Mouse (Mus musculus) cerebellum, adult (tissue): ENCODE measurements around the gene Slc24a3.

Experiments used
- ATAC-seq: cut with Nextera tagmentation; 2 replicates; pipeline ENCODE4 v1.9.2; 2017; ENCODE audit warnings: mild to moderate bottlenecking, moderate library complexity, mixed read lengths; ENCODE audit not compliant: insufficient number of reproducible peaks, low FRiP score, low TSS enrichment

Slc24a3 gene

DNA sequence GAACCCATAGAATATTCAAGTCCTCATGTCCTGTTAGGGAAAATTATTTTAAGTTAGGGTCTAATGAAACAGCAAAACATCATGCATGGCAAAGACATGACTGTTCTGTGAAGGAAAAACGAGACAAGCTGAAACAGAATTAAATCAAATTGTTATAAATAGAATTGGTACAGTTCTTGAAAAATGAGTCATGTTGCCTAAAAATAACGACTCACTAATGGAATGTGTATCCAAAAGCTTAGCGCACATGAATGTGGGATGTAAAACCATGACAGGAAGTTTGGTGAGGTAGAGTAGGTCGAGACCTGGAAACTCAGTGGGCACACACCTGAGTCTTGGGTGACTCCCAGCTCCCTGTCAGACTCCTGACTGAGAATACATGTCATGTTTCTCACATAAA lies 502.6 kb downstream of the Slc24a3 start:
- ATAC-seq: no peak

DNA sequence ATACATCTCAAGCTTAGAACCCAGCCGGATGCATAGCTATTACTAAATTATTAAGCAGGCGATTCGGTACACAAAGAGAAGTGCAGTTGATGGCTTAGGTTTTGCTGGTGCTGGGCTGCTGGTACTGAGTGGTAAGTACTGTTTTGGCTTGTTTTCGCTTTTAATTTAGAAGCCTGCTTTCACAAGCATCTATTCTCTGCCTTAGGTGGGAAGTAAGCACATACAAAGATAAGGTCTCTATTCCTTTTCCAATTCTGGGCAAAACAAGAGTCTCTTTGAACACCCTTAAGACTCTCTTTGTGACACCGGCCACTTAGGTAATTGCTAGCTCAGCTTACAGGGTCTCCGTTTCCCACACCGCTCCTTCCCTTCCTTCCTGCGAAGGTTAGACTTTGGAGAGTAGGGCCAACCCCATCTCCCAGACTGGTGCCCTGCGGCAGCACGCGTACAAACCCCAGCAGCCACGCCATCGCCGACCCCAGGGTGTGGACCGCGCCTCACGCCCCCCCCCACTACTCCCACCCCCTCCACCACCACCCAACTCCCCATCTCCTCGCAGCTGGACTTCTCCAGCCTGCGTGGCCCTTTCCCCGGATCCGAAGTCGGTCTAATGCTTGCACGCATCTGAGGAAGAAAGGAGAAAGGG lies 507.1 kb downstream of the Slc24a3 start:
- no peak for ATAC-seq

DNA sequence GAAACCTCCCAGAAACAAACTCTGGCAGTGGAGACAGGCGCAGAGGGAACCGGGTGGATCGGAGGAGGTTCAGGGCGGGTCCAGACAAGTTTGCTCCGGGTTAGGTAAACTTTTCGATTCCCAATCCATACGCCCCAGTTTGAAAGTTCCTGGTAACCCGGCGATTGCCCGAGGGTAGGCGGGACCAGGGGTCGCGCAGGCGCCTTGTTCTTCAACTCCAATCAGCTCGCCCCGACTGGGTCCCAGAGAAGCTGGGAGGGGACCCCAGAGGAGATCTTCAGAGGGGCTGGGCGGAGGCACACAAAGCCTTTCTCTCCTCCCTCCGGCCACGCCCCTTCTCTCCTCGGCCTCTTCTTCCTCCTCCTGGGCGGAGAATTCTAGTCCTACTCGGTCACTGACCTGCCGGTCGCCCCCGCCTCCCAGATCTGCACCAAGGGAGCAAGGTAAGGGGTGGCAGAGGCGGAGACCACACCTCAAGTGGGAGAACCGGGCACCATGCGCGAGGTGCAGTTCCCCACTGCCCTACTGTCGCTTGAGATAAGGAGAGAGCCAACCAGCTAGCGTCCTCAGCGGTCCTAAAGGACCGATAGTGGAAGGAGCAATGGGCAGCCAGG lies 507.7 kb downstream of the Slc24a3 start, which contains the start of gene Rin2:
Gene Rin2, plus strand, starts transcription at position 74 of the 614 bp plus-strand sequence.
- ATAC-seq: peak; percentile 49

DNA sequence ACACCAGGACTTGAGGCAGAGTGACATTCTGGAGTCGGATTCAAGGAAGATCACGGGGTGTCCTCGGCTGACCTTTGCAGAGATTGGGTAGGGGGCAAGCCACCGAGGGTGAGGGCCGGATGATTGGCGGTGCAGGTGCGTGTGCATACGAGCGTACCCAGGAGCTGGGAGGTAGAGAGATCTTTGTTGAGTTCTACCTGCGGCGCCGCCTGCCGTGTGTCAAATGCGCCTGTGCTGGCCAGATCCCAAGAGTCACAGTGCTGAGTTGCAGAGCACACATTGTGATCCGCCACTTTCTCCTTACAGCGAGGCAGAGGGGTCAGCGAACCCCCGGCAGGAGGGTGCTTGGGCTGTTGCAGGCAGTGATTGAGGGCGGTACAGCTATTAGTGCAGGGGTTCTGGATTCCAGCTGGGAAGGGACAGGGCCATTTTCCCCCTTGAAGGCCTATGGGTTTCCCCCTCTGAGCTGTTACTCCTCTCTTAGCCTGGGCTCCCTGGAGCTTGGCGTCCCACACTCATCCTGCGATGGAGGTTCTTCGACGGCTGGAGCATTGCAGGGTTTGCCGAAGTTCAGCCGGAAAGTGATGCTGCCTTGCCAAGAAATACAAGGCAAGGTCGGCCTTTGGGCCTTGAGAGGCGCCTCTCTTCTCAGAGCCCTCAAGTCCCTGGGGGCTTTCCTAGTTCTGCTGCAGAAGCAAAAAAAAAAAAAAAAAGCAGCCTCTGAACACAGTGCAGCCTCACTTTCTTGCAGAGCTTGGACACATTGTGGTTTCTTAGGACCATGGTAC lies 508.4 kb downstream of the Slc24a3 start:
- ATAC-seq: peak; percentile 27; the same call in 1 of the 2 replicates

DNA sequence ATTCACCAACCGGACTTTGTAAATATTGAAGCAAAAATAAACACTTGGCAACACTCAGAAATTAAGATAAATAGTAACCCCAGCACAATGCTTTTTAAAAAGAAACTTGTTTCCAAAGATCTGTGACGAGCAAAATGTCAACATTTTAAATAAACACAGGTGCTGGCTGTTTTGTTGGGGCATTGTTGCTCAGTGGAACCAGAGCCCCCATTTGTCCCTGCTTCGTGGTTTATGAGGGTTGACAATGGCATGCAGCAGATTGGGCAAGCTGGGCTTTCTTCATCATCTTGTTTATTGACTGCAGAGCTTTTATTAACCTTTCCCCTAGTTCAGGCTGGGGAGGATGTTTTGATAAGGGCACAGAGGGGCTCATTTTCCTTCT lies 509.0 kb downstream of the Slc24a3 start:
- no peak for ATAC-seq

DNA sequence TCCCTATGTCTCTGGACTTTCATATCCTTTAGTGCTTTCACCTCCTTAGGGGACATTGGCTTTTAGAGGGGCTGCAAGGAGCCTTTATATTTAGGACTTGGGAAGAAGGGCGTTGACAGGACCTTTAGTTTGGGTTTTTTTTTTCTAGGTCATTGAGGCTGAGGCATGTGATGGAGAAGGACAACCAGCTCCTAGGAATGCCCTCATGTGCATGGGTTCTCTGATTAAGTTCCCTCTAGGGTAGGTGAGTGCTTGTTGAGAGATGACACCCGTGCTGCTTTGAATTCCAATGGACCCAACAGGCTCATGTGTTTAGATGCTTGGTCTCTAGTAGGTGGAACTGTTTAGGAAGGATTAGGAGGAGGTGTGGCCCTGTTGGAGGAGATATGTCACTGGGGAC lies 509.4 kb downstream of the Slc24a3 start:
- ATAC-seq: no peak

DNA sequence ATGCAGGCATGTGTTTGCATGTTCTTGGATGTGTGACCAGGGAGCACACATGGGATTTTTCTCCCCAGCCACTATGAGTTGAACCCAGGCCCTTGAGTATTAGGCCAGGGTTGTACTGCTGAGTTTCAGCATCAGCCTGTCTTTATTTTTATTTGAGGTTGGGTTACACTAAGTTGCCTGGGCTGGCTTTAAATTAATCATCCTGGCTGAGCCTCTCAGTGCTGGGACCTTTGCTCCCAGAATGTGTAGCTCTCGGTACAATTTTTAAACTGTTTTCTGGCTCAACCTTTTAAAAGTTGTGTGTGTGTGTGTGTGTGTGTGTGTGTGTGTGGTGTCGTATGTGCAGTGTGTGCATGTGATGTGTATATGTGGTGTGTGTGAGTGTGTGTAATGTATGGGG lies 512.6 kb downstream of the Slc24a3 start:
- no peak for ATAC-seq

DNA sequence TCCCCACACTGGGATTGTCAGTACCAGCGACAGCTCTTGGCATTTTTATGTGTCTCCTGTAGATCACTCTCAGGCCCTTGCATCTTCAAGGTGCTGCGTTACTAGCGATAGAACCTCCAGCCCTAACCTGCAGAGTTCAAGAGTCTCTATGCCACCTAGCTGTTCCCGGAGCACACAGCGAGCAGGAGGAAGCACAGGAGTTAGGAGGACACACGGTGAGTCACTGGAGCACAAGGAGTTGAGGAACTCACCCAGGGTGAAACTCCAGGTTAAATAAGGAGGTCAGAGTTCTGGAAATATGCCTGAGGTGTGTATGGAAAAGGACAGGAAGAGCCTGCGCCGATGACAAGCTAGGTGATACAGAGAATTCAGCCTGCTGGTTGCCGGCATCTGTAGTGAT lies 513.2 kb downstream of the Slc24a3 start:
- no peak for ATAC-seq

DNA sequence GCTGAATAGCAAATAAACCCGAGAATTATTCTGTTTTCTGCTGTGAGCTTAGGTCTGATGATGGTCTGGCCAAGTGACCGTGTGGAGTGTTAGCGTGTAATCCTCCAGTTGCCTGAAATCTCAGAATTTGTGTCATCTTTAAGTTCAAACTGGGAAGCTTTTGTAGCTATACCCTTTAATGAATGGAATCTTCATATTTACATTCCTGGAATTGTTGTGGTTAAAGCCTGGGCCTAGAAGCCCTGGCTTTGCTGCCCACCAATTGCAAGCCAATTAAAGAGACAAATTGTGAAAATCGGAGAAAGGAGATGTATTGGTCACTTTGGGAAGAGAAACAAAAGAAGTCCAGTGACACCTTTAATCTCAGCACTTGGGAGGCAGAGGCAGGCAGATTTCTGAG lies 514.1 kb downstream of the Slc24a3 start:
- no peak for ATAC-seq

DNA sequence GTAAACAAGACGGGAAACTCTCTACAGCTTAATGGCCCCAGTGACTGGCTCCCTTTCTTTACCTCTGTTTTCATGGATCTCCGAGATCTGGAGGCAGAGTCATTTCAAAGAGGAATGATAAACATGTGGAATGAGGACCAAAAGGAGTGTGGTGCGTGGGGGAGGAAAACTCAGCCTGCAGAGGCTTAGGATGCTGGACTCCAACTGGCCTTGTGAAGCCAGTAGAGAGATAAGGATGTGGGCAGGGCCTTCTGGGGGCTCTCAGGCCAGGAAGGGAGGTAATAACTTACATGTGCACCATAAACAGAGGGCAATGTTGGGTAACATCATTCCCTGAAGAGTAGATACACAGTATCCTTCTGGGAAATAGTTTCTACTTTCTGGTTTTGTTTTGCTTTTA lies 515.4 kb downstream of the Slc24a3 start:
- no peak for ATAC-seq

DNA sequence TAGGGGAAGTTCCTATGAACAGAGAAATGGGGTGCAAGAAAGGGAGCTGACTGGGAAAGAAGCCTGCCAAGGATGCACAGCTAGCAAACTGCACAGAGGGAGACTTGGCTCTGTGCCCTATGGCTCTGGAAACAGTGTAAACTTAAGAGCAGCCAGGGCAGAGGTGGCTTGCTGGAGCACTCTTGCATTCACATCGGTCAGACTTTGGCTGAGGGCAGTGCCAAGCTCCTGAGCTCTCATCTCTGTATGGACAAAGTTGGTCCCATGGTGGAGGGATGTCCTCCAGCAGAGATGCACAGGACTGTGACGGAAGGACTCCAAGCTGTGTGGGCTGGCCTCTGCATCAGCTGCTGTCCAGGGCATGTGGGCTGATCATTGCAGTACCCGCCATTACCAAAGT lies 516.0 kb downstream of the Slc24a3 start:
- no peak for ATAC-seq

DNA sequence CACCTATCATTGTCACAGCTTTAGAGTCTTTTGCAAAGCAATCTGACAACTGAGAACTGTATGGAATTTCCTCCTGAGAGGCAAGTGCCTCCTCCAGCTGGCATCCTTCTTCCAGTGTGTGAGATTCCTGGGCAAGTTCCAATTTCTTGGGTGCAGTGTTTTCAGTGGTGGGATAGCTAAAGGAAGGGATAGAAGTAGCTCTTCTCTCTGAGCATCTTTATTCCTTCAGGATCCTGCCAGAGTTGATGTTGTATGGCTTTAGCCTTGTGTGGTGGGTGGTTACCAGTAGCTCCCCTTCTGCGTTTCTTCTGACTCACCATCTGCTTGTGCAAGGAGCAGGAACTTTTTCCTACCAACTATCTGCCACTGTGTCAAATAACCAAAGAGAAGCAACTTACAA lies 516.6 kb downstream of the Slc24a3 start:
- no peak for ATAC-seq

DNA sequence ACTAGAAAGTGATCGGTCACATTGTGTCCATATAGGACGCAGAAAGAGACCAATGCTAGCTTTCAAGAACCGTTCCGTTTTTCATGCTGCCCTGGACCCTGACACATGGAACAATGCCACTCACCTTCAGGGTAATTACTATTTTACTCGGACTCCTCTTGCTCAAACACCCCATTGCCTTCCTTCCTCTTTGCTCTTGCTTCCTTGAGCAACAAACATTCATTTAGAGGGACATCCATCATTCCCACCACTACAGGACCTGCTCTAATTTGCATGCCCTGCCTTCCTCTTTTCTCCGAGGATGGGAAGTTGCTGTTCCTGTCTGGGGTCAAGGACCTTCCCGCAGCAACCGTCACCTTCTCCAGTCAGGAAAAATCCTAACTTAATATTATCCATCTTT lies 517.3 kb downstream of the Slc24a3 start:
- no peak for ATAC-seq

DNA sequence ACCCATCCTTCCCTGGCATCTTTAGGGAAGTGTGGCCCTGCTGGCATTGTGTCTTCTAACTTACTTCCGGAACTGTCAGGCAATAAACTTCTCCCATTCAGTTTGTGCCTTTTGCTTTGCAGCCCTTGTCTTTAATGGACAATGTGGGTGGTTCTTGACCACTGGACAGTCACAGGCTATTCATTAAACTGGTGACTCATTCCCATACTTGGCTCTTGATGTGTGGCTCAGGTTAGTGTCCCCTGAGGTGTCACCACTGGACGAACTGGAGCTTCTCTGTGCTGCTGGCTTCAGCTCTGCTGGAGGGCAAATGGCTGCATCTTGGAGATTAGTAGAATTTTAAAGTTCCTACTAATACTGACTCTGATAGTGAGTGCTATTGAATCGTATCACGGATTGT lies 518.5 kb downstream of the Slc24a3 start:
- ATAC-seq: no peak

DNA sequence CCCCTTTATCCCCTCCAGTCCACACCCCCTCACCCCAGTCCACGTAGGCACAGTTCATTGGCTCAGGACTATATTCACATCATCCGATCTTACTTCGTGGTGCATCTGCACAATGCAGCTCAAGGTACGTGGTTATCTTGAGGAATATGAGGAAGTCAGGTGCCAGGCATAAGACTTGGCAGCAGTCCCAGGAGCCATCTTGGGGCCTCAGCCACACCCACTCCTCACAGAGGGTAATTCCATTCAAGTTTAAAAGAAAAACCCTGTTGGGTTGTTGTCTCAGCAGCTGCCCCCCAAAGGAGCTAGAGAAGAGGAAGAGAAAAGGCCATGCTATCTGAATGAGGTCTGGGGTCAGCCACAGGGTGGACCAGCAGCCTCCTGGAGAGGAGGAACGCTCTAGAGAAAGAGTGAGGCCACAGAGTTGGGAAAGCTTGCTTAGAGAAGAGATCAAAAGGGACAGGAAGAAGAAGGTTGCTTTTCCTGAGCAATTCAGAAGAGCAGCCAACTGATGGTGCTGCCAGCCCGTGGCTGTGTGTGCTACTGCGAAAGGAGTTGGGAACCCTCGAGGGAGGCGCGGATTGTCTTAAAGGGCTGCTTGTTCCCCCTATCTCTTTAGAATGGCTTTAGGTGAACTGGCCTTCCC lies 523.9 kb downstream of the Slc24a3 start:
- ATAC-seq: no peak
